Mouse (Mus musculus): ENCODE measurements at regions not wholly inside any gene's neighbourhood (a gene's known extent, or its start where the extent isn't known, plus 50 kb on each side); places are given as distances from the start of the nearest gene placed in this dataset.

GRCm38 (mm10) chr5:116752096-116752495 is 160.5 kb upstream of the Srrm4 start:
- TF ChIP-seq CTCF (IDR thresholded peaks at IDR 0.05) (no peak), EP300 (IDR thresholded peaks at IDR 0.05) (no peak)

Data from lung, postnatal 0 days (tissue).